Mouse (Mus musculus): Measurements from ENCODE around the gene Nova1.

Nova1 gene

DNA sequence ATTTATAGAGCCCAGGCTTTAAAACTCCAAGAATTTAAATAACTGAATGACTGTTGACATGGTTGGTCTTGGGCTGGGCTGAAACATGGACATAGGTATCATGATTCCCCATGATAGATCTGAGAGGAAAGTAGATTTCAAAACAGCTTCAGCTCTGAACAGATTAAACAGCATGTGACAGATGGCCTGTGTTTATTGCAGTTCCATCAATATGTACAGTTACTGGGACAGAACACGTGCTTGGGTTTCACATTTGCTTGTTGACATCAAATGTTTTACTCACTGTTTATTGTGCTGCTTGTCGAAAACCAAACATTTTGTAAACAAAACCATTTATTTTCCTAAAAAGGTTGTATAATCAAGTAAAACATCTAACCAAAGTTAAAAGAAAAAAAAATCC lies 142.4 kb downstream of the Nova1 start:
- DNase-seq (ENCODE audit: extremely low spot score): no peak

DNA sequence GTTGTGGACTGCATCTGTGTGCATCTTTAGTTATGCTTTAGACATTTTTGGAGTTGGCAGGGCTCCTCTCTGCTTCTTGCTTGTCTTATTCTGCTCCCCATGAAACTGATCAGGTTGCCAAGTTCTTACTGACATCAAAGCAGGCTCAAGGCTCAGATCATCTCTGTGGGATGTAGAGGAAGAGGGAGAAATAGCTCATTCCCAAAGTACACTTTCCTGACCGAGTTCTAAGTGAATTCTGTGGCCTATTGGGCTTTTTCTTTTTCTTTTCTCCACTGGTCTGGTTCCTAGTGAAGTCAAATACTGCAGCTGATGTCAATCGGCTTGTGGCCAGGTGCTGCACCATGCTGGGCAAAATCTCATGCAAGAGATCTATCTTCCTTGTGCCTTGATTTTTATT lies 152.0 kb downstream of the Nova1 start:
- DNase-seq (ENCODE audit: extremely low spot score): no peak

DNA sequence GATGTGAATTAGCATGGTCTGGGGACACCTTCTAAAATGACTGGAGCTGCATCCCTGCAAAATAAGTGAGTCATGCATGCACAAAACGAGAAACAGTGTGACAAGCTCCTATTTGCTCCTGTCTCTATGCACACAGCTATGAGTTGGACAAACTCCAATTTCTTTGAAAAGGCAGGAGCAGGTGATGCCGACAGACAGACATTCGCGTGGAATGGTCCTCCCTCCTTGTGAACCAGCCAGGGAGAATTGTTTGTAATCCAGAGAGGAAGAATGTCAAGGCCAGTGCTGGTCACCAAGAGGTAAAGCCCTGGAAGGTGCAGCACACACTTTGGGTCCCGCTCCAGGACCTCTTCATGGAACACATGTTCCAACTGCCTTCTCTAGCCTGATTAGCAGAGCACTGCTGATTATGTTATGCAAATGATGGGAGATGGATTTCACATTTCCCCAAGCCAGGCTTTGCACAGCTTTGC lies 172.6 kb downstream of the Nova1 start:
- no peak for DNase-seq (ENCODE audit: extremely low spot score)

DNA sequence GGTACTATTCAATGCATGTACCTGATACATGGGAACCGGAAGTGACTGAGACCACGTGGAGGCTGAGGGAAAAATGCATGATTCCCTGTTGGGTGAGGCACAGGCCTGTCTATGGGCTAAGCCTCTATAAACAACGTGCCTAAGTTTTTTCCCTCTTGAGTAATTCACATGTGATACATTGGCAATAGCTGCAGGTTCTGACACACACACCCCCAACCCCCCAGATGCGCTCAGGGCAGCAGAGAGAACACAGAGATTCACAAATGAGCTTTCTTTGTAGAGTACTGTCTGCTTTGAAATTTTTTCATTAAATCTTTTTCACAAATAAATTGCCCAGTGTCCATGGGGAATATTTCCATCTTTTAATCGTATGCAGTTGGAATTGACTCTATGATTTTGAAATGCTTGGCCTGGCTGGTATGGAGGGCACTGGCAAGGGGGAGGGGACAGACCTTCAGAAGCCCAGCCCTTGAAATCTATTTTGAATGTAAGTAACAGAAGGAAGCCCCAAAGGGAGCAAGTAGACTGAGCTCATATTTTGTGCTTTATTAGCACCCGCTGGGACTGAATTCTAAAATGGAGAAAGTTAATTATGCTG lies 173.3 kb downstream of the Nova1 start:
- DNase-seq (ENCODE audit: extremely low spot score): no peak
